Mouse (Mus musculus): ENCODE data around the gene Il18bp. TPM values are rescaled to one million over a fixed set of nuclear protein-coding genes. Genes with fewer than 3 reads are reported as not detected.

The Il18bp gene
- polyA plus RNA-seq, 1 experiment, result 0.84 TPM

DNA sequence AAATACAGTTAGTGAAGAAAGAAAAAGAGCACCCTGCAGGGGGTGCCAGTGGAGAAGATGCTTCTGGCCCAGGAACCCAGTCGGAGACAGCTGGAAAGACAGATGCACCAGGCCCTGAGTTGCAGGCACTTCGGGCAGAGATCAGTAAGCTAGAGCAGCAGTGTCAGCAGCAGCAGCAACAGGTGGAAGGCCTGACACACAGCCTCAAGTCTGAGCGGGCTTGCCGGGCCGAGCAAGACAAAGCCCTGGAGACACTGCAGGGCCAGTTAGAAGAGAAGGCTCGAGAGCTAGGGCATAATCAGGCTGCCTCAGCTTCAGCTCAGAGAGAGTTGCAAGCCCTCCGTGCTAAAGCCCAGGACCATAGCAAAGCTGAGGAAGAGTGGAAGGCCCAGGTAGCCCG is 18.2 kb downstream of the Il18bp start:
- peaks cover 10% of the 10 kb centered on the region for H3K79me2 ChIP-seq (ENCODE audit: control insufficient read depth, insufficient read depth)
- H3K36me3 ChIP-seq (ENCODE audit: control insufficient read depth, insufficient read depth), result peaks cover 20% of the 10 kb centered on the region
- no peak overlapping the region for H3ac ChIP-seq (ENCODE audit: control insufficient read depth, insufficient read length)
- no peak overlapping the region for H3K4me3 ChIP-seq
- no peaks in the 10 kb centered on the region for H3K27me3 ChIP-seq (ENCODE audit: control insufficient read depth, insufficient read depth, insufficient read length)
- no peak overlapping the region for H3K4me2 ChIP-seq (ENCODE audit: low read depth)
- TF ChIP-seq SRF (IDR thresholded peaks at IDR 0.05; ENCODE audit: control insufficient read depth, insufficient read length, low read depth), result no peak
- no peak for TF ChIP-seq USF1 (IDR thresholded peaks at IDR 0.05; ENCODE audit: low read depth)
- peak in 2 of 3 experiments; percentile 83 to 86 for TF ChIP-seq MYOD1 (IDR thresholded peaks at IDR 0.05; ENCODE audit: control insufficient read depth in 1 of 3, insufficient read length in 2 of 3, low read depth in 2 of 3)
- TF ChIP-seq TCF3 (IDR thresholded peaks at IDR 0.05; ENCODE audit: insufficient read length, low read depth), result no peak
- peak in 2 of 3 experiments; percentile 80 to 81 for TF ChIP-seq MYOG (IDR thresholded peaks at IDR 0.05; ENCODE audit: control insufficient read depth in 1 of 3, insufficient read depth in 1 of 3, insufficient read length in 2 of 3, low read depth in 2 of 3)
- TF ChIP-seq TCF12 (IDR thresholded peaks at IDR 0.05; ENCODE audit: insufficient read depth, poor library complexity, severe bottlenecking), result no peak
- TF ChIP-seq POLR2AphosphoS2 (IDR thresholded peaks at IDR 0.05; ENCODE audit: insufficient read length, low read depth), result no peak

DNA sequence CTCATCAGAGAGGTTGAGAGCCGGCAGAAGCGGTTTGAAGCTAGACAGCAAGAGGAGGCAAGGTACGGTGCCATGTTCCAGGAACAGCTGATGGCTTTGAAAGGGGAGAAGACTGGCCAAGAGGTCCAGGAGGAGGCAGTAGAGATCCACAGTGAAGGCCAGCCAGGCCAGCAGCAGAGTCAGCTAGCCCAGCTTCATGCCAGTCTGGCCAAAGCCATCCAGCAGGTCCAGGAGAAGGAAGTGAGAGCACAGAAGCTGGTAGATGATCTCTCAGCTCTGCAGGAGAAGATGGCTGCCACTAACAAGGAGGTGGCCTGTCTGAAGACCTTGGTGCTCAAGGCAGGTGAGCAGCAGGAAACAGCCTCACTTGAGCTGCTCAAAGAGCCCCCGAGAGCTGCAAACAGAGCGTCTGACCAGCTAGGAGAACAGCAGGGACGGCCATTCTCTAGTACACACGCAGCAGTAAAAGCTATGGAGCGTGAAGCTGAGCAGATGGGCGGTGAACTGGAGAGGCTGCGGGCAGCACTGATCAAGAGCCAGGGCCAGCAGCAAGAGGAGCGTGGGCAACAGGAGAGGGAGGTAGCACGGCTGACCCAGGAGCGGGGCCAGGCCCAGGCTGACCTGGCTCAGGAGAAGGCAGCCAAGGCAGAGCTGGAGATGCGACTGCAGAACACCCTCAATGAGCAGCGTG is 18.9 kb downstream of the Il18bp start:
- H3K36me3 ChIP-seq (ENCODE audit: control insufficient read depth, insufficient read depth), result peaks cover 24% of the 10 kb centered on the region
- H3K27me3 ChIP-seq (ENCODE audit: control insufficient read depth, insufficient read depth, insufficient read length), result no peaks in the 10 kb centered on the region
- H3K4me3 ChIP-seq, result no peak overlapping the region
- no peak overlapping the region for H3K4me2 ChIP-seq (ENCODE audit: low read depth)
- no peak overlapping the region for H3ac ChIP-seq (ENCODE audit: control insufficient read depth, insufficient read length)
- no peak for TF ChIP-seq SRF (IDR thresholded peaks at IDR 0.05; ENCODE audit: control insufficient read depth, insufficient read length, low read depth)
- no peak for TF ChIP-seq TCF3 (IDR thresholded peaks at IDR 0.05; ENCODE audit: insufficient read length, low read depth)
- no peak for TF ChIP-seq MYOG (IDR thresholded peaks at IDR 0.05; ENCODE audit: control insufficient read depth in 1 of 3, insufficient read depth in 1 of 3, insufficient read length in 2 of 3, low read depth in 2 of 3)
- peak; percentile 0 for TF ChIP-seq POLR2AphosphoS2 (IDR thresholded peaks at IDR 0.05; ENCODE audit: insufficient read length, low read depth)
- TF ChIP-seq REST (IDR thresholded peaks at IDR 0.05; ENCODE audit: insufficient read depth, insufficient read length), result no peak
- TF ChIP-seq MYOD1 (IDR thresholded peaks at IDR 0.05; ENCODE audit: control insufficient read depth in 1 of 3, insufficient read length in 2 of 3, low read depth in 2 of 3), result no peak
- no peak for TF ChIP-seq CEBPB (IDR thresholded peaks at IDR 0.05; ENCODE audit: insufficient read depth, poor library complexity, severe bottlenecking)
- peaks cover 5% of the 10 kb centered on the region for H3K79me2 ChIP-seq (ENCODE audit: control insufficient read depth, insufficient read depth)

- Histone ChIP-seq H3K4me2 (ENCODE audit: low read depth) (no peak overlapping the region), H3K36me3 (ENCODE audit: control insufficient read depth, insufficient read depth) (peaks cover 33% of the 10 kb centered on the region), H3K79me2 (ENCODE audit: control insufficient read depth, insufficient read depth) (peaks cover 2% of the 10 kb centered on the region), H3K4me3 (no peak overlapping the region), H3ac (ENCODE audit: control insufficient read depth, insufficient read length) (no peak overlapping the region), H3K27me3 (ENCODE audit: control insufficient read depth, insufficient read depth, insufficient read length) (no peaks in the 10 kb centered on the region)
- TF ChIP-seq MYOD1 (IDR thresholded peaks at IDR 0.05; ENCODE audit: control insufficient read depth in 1 of 3, insufficient read length in 2 of 3, low read depth in 2 of 3) (peak in 2 of 3 experiments; percentile 38 to 64), MYOG (IDR thresholded peaks at IDR 0.05; ENCODE audit: control insufficient read depth in 1 of 3, insufficient read depth in 1 of 3, insufficient read length in 2 of 3, low read depth in 2 of 3) (peak in 2 of 3 experiments; percentile 16 to 50), SRF (IDR thresholded peaks at IDR 0.05; ENCODE audit: control insufficient read depth, insufficient read length, low read depth) (no peak)
Measured at GRCm38 (mm10) chr7:101998194-101998927, 20.1 kb downstream of the Il18bp start.

DNA sequence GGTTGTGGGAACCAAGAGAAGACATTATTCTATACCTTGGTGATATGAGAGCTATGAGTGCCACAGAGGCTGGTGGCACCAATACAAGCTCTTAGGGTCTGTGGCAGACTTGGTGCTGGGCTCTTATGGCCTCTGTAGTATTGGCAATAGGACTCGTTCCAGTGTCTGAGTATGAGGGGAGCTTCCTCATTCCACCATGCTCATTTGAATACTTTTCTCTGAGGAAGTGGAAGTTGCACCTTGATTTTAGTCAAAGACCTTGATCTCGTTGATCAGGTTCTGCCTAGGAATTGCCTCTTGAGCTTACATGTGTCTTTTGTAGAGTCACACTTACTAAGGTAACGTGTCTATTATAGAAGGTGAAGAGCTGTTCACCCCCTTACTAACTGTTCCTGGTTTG is 24.2 kb downstream of the Il18bp start:
- TF ChIP-seq POLR2AphosphoS2 (IDR thresholded peaks at IDR 0.05; ENCODE audit: insufficient read length, low read depth), result no peak
- no peak for TF ChIP-seq REST (IDR thresholded peaks at IDR 0.05; ENCODE audit: insufficient read depth, insufficient read length)
- no peak for TF ChIP-seq MAX (IDR thresholded peaks at IDR 0.05; ENCODE audit: low read depth)
- TF ChIP-seq POLR2A (IDR thresholded peaks at IDR 0.05; ENCODE audit: insufficient read length, low read depth), result no peak
- no peak for TF ChIP-seq TCF3 (IDR thresholded peaks at IDR 0.05; ENCODE audit: insufficient read length, low read depth)
- TF ChIP-seq E2F4 (IDR thresholded peaks at IDR 0.05; ENCODE audit: insufficient read depth), result no peak
- no peak for TF ChIP-seq CEBPB (IDR thresholded peaks at IDR 0.05; ENCODE audit: insufficient read depth, poor library complexity, severe bottlenecking)
- TF ChIP-seq MYOD1 (IDR thresholded peaks at IDR 0.05; ENCODE audit: control insufficient read depth in 1 of 3, insufficient read length in 2 of 3, low read depth in 2 of 3), result no peak
- no peak for TF ChIP-seq SRF (IDR thresholded peaks at IDR 0.05; ENCODE audit: control insufficient read depth, insufficient read length, low read depth)
- no peak for TF ChIP-seq MYOG (IDR thresholded peaks at IDR 0.05; ENCODE audit: control insufficient read depth in 1 of 3, insufficient read depth in 1 of 3, insufficient read length in 2 of 3, low read depth in 2 of 3)
- no peak for TF ChIP-seq USF1 (IDR thresholded peaks at IDR 0.05; ENCODE audit: low read depth)
- Histone ChIP-seq H3K4me2 (ENCODE audit: low read depth) (no peak overlapping the region), H3K79me2 (ENCODE audit: control insufficient read depth, insufficient read depth) (no peaks in the 10 kb centered on the region), H3K27me3 (ENCODE audit: control insufficient read depth, insufficient read depth, insufficient read length) (no peaks in the 10 kb centered on the region), H3K4me3 (no peak overlapping the region), H3ac (ENCODE audit: control insufficient read depth, insufficient read length) (no peak overlapping the region), H3K36me3 (ENCODE audit: control insufficient read depth, insufficient read depth) (peaks cover 50% of the 10 kb centered on the region)

DNA sequence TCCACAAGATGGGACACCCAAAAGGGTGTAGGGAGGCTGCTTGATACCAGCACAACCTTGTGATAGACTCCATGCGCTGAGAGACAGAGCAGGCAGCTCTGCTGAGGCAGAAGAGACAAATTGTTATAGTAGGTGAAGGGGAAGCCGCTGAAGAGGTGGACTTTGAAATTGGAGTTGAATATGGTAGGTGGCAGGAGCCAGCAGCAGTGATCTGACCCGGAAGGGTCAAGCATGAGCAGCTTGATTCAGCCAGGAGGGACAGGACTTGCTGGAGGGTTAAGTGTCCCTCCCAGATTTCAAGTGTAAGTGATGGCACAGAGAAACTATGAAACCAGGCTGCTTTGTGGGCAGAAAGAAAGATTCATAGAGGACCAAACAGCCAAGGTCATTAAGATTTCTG is 33.4 kb downstream of the Il18bp start:
- no peaks in the 10 kb centered on the region for H3K27me3 ChIP-seq (ENCODE audit: control insufficient read depth, insufficient read depth, insufficient read length)
- peaks cover 9% of the 10 kb centered on the region for H3K36me3 ChIP-seq (ENCODE audit: control insufficient read depth, insufficient read depth)
- no peak overlapping the region for H3ac ChIP-seq (ENCODE audit: control insufficient read depth, insufficient read length)
- TF ChIP-seq CEBPB (IDR thresholded peaks at IDR 0.05; ENCODE audit: insufficient read depth, poor library complexity, severe bottlenecking) (no peak), MYOG (IDR thresholded peaks at IDR 0.05; ENCODE audit: control insufficient read depth in 1 of 3, insufficient read depth in 1 of 3, insufficient read length in 2 of 3, low read depth in 2 of 3) (no peak), TCF12 (IDR thresholded peaks at IDR 0.05; ENCODE audit: insufficient read depth, poor library complexity, severe bottlenecking) (no peak), MYOD1 (IDR thresholded peaks at IDR 0.05; ENCODE audit: control insufficient read depth in 1 of 3, insufficient read length in 2 of 3, low read depth in 2 of 3) (no peak), TCF3 (IDR thresholded peaks at IDR 0.05; ENCODE audit: insufficient read length, low read depth) (no peak), POLR2A (IDR thresholded peaks at IDR 0.05; ENCODE audit: insufficient read length, low read depth) (no peak), REST (IDR thresholded peaks at IDR 0.05; ENCODE audit: insufficient read depth, insufficient read length) (no peak), USF1 (IDR thresholded peaks at IDR 0.05; ENCODE audit: low read depth) (no peak)
- H3K4me3 ChIP-seq, result no peak overlapping the region
- no peak overlapping the region for H3K4me2 ChIP-seq (ENCODE audit: low read depth)
- H3K79me2 ChIP-seq (ENCODE audit: control insufficient read depth, insufficient read depth), result peaks cover 11% of the 10 kb centered on the region

Measured in myocyte (in vitro differentiated cells).